Mouse (Mus musculus): ENCODE measurements at regions not wholly inside any gene's neighbourhood (a gene's known extent, or its start where the extent isn't known, plus 50 kb on each side); places are given as distances from the start of the nearest gene placed in this dataset.

DNA sequence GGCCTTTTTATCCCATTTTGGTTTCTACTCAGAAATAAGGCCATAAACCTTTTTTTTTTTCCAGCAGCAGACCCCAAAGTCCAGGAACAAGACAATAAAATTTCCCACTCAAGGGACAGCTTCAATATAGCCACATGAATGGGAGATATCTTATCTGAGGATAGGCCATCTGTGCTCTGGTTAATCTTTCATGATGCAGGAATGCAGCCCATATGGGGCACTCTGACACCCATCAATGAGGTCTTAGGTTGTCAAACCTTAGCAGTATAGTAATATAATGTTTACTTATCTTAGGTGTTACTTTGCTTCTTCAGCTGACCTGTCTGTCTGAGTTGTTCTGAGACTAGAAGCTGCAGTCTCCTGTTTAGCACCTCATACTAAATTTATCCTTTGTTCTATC, 1048.0 kb upstream of the Slc39a10 start:
- TF ChIP-seq CTCF (conservative IDR thresholded peaks at IDR 0.05; ENCODE audit: low read length): no peak
- TF ChIP-seq POU5F1 (IDR thresholded peaks at IDR 0.05; ENCODE audit: borderline replicate concordance, low read length): no peak

Data from E14TG2a.4 (cell line).